Mouse (Mus musculus): ENCODE measurements around the gene Bicd2.

Bicd2 gene

GRCm38 (mm10) chr13:49402628-49403027 is 61.2 kb downstream of the Bicd2 start:
- no peak for DNase-seq (ENCODE audit: low spot score)

- no peak for DNase-seq (ENCODE audit: low spot score)
Observed at GRCm38 (mm10) chr13:49407795-49408194, 66.4 kb downstream of the Bicd2 start.

GRCm38 (mm10) chr13:49420754-49421605 is 79.6 kb downstream of the Bicd2 start, which contains the start of gene Ippk:
Gene Ippk (plus strand): TSS chr13:49421249.
- DNase-seq (ENCODE audit: low spot score), result peak; percentile 95

GRCm38 (mm10) chr13:49421606-49421917 is 80.2 kb downstream of the Bicd2 start:
- DNase-seq (ENCODE audit: low spot score), result no peak

- no peak for DNase-seq (ENCODE audit: low spot score)
Observed at GRCm38 (mm10) chr13:49421959-49422358, 80.6 kb downstream of the Bicd2 start.

- no peak for DNase-seq (ENCODE audit: low spot score)
Observed at GRCm38 (mm10) chr13:49426736-49427135, 85.4 kb downstream of the Bicd2 start.

GRCm38 (mm10) chr13:49428042-49428675 is 86.8 kb downstream of the Bicd2 start:
- no peak for DNase-seq (ENCODE audit: low spot score)

- no peak for DNase-seq (ENCODE audit: low spot score)
Observed at GRCm38 (mm10) chr13:49430529-49430928, 89.1 kb downstream of the Bicd2 start.

GRCm38 (mm10) chr13:49433268-49434029 is 92.1 kb downstream of the Bicd2 start:
- no peak for DNase-seq (ENCODE audit: low spot score)

- no peak for DNase-seq (ENCODE audit: low spot score)
Observed at GRCm38 (mm10) chr13:49435745-49436144, 94.4 kb downstream of the Bicd2 start.

- DNase-seq (ENCODE audit: low spot score), result no peak
Observed at GRCm38 (mm10) chr13:49436170-49436569, 94.8 kb downstream of the Bicd2 start.
